Mouse (Mus musculus) bone marrow macrophage, adult 2 months (primary cell): Measurements from ENCODE around the gene Syn3.

Experiments used
- CTCF ChIP-seq: IDR thresholded peaks from 2 replicates; pipeline ENCODE4 v1.5.1; 2012; ENCODE audit warnings: low read depth, mild to moderate bottlenecking, low read length, moderate library complexity
- POLR2A ChIP-seq: IDR thresholded peaks from 2 replicates; pipeline ENCODE4 v1.6.1; 2012; ENCODE audit warnings: mild to moderate bottlenecking, low read depth, low read length, borderline replicate concordance

GRCm38 (mm10) chr10:86476720-86477119 lies 22.0 kb downstream of the Syn3 start:
- TF ChIP-seq POLR2A (no peak), CTCF (no peak)
